Mouse (Mus musculus): ENCODE data around the gene H2-Q10.

The H2-Q10 gene

DNA sequence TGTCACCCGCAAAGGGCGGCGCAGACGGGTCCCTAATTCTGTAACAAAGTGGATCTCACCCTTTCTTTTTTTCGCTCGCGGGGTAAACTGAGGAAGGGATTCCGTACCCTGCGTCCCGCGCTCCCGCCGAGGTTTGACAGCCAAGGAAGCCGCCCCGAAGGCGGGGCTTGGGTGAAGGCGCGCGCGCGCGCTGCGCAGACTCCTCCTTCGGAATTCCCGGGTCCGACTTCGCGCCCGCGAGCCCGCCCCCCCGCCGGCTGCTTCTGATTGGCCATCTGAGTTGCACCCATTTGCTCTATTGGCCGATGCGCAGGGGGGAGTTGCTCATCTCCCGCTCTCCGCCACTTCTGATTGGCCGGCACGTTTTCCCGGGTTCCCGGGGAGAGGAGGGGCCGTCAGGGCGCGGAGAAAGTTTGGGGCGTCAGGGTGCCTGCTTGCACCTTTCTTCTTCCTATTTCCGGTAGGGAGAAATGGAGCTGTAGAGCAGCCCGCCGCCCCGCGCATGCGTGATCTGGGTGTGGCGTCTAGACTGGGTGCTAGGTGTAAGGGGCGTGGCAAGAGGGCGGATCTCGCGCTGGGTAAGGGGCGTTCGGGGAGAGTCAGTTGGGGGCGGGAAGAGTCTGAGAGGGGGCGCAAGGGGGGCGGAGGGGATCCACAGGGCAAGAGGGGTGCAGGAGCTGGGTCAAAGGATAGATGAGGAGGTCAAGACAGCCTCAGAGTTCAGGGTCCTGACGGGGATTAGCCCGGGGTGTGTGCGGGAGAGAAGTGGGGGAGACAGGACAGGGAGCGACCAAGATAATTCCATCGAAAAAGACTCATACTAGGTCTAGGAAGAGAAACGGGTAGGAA is 47.0 kb downstream of the H2-Q10 start, which contains the start of the genes Tcf19 and Cchcr1:
Gene Tcf19, minus strand, starts transcription at position 173 of the 849 bp plus-strand sequence.
Gene Cchcr1, plus strand, starts transcription at position 449 of the 849 bp plus-strand sequence.
- DNase-seq = peak; percentile 98

GRCm38 (mm10) chr17:35517526-35517925 is 47.6 kb downstream of the H2-Q10 start:
- DNase-seq = no peak

Measured in lung, adult 18-20 months (tissue).